Mouse (Mus musculus) ES-E14 (cell line): ENCODE results near the gene Hdgfl2.

ENCODE experiments used
- CHD2 ChIP-seq: IDR thresholded peaks from 2 replicates; pipeline ENCODE4 v1.6.1; 2014; ENCODE audit warnings: mild to moderate bottlenecking, low read depth, low read length, inconsistent platforms
- HCFC1 ChIP-seq: IDR thresholded peaks from 2 replicates; pipeline ENCODE4 v1.6.1; 2012; ENCODE audit warnings: low read length, inconsistent platforms, borderline replicate concordance; ENCODE audit not compliant: insufficient read depth
- ZC3H11A ChIP-seq: IDR thresholded peaks from 2 replicates; pipeline ENCODE4 v1.6.1; 2012; ENCODE audit warnings: low read depth, mild to moderate bottlenecking, inconsistent platforms, low read length, borderline replicate concordance

DNA sequence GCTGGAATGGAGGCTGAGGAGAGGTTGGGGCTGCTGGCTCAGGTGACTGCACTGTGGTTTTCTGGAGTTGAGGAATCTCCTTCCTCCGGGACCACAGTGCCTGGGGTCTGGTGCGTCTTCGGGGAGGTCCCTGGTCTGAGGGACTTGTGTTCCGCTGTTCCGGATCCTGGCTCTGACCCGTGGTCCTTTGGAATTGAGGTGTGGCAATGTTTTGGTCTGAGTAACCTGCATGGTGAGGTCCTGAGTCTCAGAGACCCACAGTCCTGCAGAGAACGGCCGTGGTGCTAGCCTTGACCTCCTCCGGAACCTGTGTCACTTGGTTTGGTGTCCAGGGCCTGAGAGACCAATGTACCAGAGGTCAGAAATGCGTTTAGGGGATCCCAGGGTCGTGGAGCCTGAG is 487 bp downstream of the Hdgfl2 start:
- no peak for TF ChIP-seq CHD2
- no peak for TF ChIP-seq ZC3H11A
- TF ChIP-seq HCFC1 = no peak
